Mouse (Mus musculus) thymus, postnatal 14 days (tissue): ENCODE results near the gene Dhtkd1.
"Not testable (repeated sequence)": the region's sequence is repeated elsewhere in the genome, so short reads cannot be mapped to it uniquely, and the experiment has no call there.

Experiments
- DNase-seq: peaks from one replicate; pipeline ENCODE4 v3.0.0; 2021

Gene Dhtkd1

GRCm38 (mm10) chr2:5942416-5943032 lies at the start of gene Dhtkd1:
Gene Dhtkd1 (minus strand): TSS chr2:5942792.
- peak; percentile 48 for DNase-seq

GRCm38 (mm10) chr2:5977532-5977931 lies 34.9 kb upstream of the Dhtkd1 start:
- DNase-seq: no peak

GRCm38 (mm10) chr2:5970629-5971028 lies 28.0 kb upstream of the Dhtkd1 start:
- DNase-seq: not testable (repeated sequence)

- no peak for DNase-seq
Measured at GRCm38 (mm10) chr2:5965972-5966371, 23.4 kb upstream of the Dhtkd1 start.

GRCm38 (mm10) chr2:5963729-5964128 lies 21.1 kb upstream of the Dhtkd1 start:
- not testable (repeated sequence) for DNase-seq

- no peak for DNase-seq
Measured at GRCm38 (mm10) chr2:5962265-5962664, 19.7 kb upstream of the Dhtkd1 start.

- DNase-seq: no peak
Measured at GRCm38 (mm10) chr2:5957705-5958104, 15.1 kb upstream of the Dhtkd1 start.

- no peak for DNase-seq
Measured at GRCm38 (mm10) chr2:5951621-5952211, 9.1 kb upstream of the Dhtkd1 start.

- DNase-seq: peak; percentile 97
Measured at GRCm38 (mm10) chr2:5950766-5951595, 8.4 kb upstream of the Dhtkd1 start, which contains the start of gene Upf2. Gene Upf2 (plus strand): TSS chr2:5951469.

GRCm38 (mm10) chr2:5950305-5950704 lies 7.7 kb upstream of the Dhtkd1 start:
- DNase-seq: peak; percentile 9

- not testable (repeated sequence) for DNase-seq
Measured at GRCm38 (mm10) chr2:5949821-5950220, 7.2 kb upstream of the Dhtkd1 start.

GRCm38 (mm10) chr2:5948964-5949363 lies 6.4 kb upstream of the Dhtkd1 start:
- DNase-seq: no peak

GRCm38 (mm10) chr2:5946876-5947275 lies 4.3 kb upstream of the Dhtkd1 start:
- DNase-seq: no peak

- DNase-seq: no peak
Measured at GRCm38 (mm10) chr2:5945629-5946028, 3.0 kb upstream of the Dhtkd1 start.

GRCm38 (mm10) chr2:5943071-5943470 lies 479 bp upstream of the Dhtkd1 start:
- no peak for DNase-seq

- no peak for DNase-seq
Measured at GRCm38 (mm10) chr2:5941861-5942415, 654 bp downstream of the Dhtkd1 start.

GRCm38 (mm10) chr2:5940936-5941335 lies 1.7 kb downstream of the Dhtkd1 start:
- DNase-seq: no peak

- no peak for DNase-seq
Measured at GRCm38 (mm10) chr2:5939911-5940310, 2.7 kb downstream of the Dhtkd1 start.

- no peak for DNase-seq
Measured at GRCm38 (mm10) chr2:5939319-5939718, 3.3 kb downstream of the Dhtkd1 start.

- no peak for DNase-seq
Measured at GRCm38 (mm10) chr2:5936550-5936949, 6.0 kb downstream of the Dhtkd1 start.

- no peak for DNase-seq
Measured at GRCm38 (mm10) chr2:5936068-5936467, 6.5 kb downstream of the Dhtkd1 start.

GRCm38 (mm10) chr2:5934936-5935335 lies 7.7 kb downstream of the Dhtkd1 start:
- DNase-seq: no peak

- DNase-seq: no peak
Measured at GRCm38 (mm10) chr2:5931938-5932337, 10.7 kb downstream of the Dhtkd1 start.
